Mouse (Mus musculus) embryonic fibroblast, embryonic 13.5 days (primary cell): ENCODE results near the gene Prkaa2. TPM values are rescaled to one million over a fixed set of nuclear protein-coding genes. Genes with fewer than 3 reads are reported as not detected.

Experiments
- H3K27ac ChIP-seq: 2 replicates; pipeline ENCODE4 v1.5.1; 2012; ENCODE audit warnings: low read length, control low read depth, inconsistent platforms; ENCODE audit not compliant: insufficient read depth
- H3K4me1 ChIP-seq: 2 replicates; pipeline ENCODE4 v1.6.1; 2011; ENCODE audit warnings: low read length; ENCODE audit not compliant: control insufficient read depth, insufficient read depth
- H3K4me3 ChIP-seq: 2 replicates; pipeline ENCODE4 v1.5.1; 2011; ENCODE audit warnings: mild to moderate bottlenecking, control low read depth, low read length; ENCODE audit not compliant: insufficient read depth
- CTCF ChIP-seq: IDR thresholded peaks from 2 replicates; pipeline ENCODE4 v1.5.1; 2011; ENCODE audit warnings: mild to moderate bottlenecking, control low read depth, low read length, moderate library complexity, borderline replicate concordance; ENCODE audit not compliant: insufficient read depth
- POLR2A ChIP-seq: IDR thresholded peaks from 2 replicates; pipeline ENCODE4 v1.6.1; 2011; ENCODE audit warnings: low read depth, mild to moderate bottlenecking, control low read depth, low read length, moderate library complexity
- polyA plus RNA-seq: library from polyadenylated mRNA; stranded (reverse); fragments of >200 nt; gene quantifications from 2 replicates; pipeline ENCODE4 v1.2.4, GENCODE M21; 2011; ENCODE audit warnings: low read depth; ENCODE audit not compliant: missing spikeins, insufficient read length

The Prkaa2 gene
- polyA plus RNA-seq, 1 experiment = 1.3 TPM

DNA sequence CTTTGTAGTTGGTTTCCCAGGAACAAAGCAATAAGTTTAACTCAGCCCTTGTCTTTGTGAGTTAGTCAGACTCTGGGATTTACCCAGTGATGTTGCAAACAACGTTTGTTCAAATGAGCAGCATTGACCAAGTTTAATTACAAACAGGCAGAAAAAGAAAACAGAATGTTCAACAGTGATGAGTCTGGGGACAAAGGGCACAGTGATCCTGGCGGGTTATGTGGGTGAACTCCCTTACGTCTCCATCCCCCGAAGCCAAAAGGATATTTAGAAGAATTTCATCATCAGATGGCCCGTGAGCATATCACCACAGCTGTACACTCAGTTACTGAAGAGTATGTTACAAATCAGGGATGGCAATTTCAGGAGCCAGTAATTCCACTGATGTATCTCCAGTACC, 110.0 kb downstream of the Prkaa2 start:
- TF ChIP-seq CTCF (no peak), POLR2A (no peak)
- no peak overlapping the region for H3K27ac ChIP-seq

DNA sequence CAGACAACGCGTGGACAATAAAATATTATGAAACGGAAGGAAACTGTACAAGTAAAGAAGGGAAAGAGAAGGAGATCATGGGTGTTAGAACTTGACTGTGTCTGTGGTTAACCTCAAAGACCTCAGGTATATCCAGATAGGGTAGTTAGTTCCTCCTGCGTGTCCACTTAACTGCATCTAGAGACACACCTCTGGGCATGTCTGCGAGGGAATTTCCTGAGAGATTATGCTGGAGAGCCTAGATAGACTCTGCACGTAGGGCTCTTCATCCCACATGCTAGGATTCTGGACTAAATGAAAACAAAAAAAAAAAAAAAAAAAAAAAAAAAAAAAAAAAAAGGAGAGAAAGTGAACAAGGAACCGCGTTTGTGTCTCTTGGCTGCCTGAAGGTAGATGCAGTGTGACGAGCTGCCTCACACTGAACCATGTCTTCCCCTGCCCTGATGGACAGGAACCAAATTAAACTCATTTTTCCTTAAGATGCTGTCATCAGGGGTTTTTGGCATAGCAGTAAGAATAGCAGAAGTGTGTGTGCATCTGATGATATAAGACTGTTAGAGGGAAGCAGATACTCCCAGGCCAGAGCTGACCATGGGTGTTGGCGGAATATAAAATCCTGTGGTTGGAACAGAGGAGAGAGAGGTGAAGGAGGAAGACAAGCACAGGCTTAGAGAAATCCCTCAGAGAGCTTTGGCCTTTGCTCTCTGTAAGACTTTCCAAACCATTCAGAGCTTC, 116.4 kb downstream of the Prkaa2 start:
- Histone ChIP-seq H3K27ac (no peak overlapping the region), H3K4me1 (no peaks in the 10 kb centered on the region), H3K4me3 (no peak overlapping the region)
- TF ChIP-seq POLR2A (no peak), CTCF (no peak)

More for the DNA sequence above, 110.0 kb downstream of the Prkaa2 start:
- Histone ChIP-seq H3K4me1 (no peaks in the 10 kb centered on the region), H3K4me3 (no peak overlapping the region)

- TF ChIP-seq CTCF (no peak), POLR2A (no peak)
These were observed 117.4 kb downstream of the Prkaa2 start for GRCm38 (mm10) chr4:104992271-104992670.

GRCm38 (mm10) chr4:104990686-104991085, 119.0 kb downstream of the Prkaa2 start:
- TF ChIP-seq POLR2A = no peak
- no peak for TF ChIP-seq CTCF
- Histone ChIP-seq H3K27ac (no peak overlapping the region), H3K4me3 (no peak overlapping the region), H3K4me1 (0 out of 2 replicates have a peak, but pooled peaks cover 2% of the 10 kb centered on the region)

More at GRCm38 (mm10) chr4:104992271-104992670, 117.4 kb downstream of the Prkaa2 start:
- Histone ChIP-seq H3K4me3 (no peak overlapping the region), H3K4me1 (0 out of 2 replicates have a peak, but pooled peaks cover 2% of the 10 kb centered on the region), H3K27ac (no peak overlapping the region)

GRCm38 (mm10) chr4:104990016-104990415, 119.7 kb downstream of the Prkaa2 start:
- H3K4me3 ChIP-seq = no peak overlapping the region
- TF ChIP-seq CTCF (no peak), POLR2A (no peak)
- 0 out of 2 replicates have a peak, but pooled peaks cover 2% of the 10 kb centered on the region for H3K4me1 ChIP-seq
- no peak overlapping the region for H3K27ac ChIP-seq

GRCm38 (mm10) chr4:104988709-104989108, 121.0 kb downstream of the Prkaa2 start:
- H3K4me1 ChIP-seq = 0 out of 2 replicates have a peak, but pooled peaks cover 2% of the 10 kb centered on the region
- no peak for TF ChIP-seq CTCF
- TF ChIP-seq POLR2A = no peak
- no peak overlapping the region for H3K4me3 ChIP-seq
- no peak overlapping the region for H3K27ac ChIP-seq

- H3K27ac ChIP-seq = no peak overlapping the region
- TF ChIP-seq POLR2A = no peak
- no peak for TF ChIP-seq CTCF
- 0 out of 2 replicates have a peak, but pooled peaks cover 2% of the 10 kb centered on the region for H3K4me1 ChIP-seq
- H3K4me3 ChIP-seq = no peak overlapping the region
These were observed 121.6 kb downstream of the Prkaa2 start for GRCm38 (mm10) chr4:104988102-104988501.

DNA sequence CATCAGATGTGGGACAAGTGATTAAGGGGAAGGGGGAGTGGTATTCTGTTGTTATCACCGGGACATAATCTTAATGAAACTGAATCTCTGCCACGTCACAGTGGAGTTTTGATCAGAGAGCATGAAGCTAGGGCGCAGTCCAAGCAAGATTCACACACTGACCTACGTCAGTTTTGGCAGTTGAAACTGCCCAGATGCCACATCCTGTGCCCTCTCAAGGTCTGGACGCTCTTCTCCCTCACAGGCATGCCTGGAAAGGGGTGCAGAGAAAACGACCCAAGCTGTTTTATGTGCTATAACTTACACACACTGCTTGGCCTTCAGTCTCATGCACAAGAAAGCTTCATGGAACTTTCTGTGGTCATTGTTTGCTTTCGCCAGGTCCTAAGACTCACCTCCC, 122.1 kb downstream of the Prkaa2 start:
- Histone ChIP-seq H3K4me3 (no peak overlapping the region), H3K27ac (no peak overlapping the region), H3K4me1 (0 out of 2 replicates have a peak, but pooled peaks cover 2% of the 10 kb centered on the region)
- no peak for TF ChIP-seq CTCF
- no peak for TF ChIP-seq POLR2A

DNA sequence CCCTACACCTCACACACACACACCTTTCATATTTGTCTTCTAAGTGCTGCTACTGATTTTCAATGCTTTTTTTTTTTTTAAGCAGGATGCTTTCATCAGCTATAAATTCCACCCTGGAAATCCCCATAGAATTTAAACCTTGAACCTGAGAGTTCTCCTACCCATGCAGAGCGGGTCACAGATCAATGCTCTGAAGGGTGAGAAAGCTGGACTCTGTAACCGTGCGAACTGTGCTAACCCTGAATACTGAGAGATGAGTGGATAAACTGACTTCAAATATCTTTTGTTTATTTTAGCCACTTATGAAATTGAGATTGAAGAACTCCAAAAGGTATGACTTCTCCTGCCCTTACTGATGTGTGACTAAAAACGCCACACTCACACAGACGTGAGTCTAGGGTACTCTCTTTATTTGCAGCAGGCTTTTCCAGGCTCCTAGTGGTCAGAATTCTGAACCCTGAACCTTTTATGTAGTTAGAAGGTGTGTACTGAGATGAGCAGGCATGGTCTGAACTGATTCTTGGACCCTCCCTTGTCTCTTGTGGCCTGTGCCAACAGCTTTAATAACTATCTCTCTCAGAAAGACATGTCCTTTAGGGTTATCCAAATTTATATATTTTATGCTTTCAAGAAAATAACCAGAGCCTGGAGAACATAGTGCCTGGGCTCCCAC, 123.6 kb downstream of the Prkaa2 start:
- TF ChIP-seq POLR2A (no peak), CTCF (no peak)
- no peak overlapping the region for H3K27ac ChIP-seq
- no peak overlapping the region for H3K4me3 ChIP-seq

More for the DNA sequence above, 123.6 kb downstream of the Prkaa2 start:
- H3K4me1 ChIP-seq = 0 out of 2 replicates have a peak, but pooled peaks cover 2% of the 10 kb centered on the region

Other genes starting within 250 kb of the Prkaa2 start
- not detected in 2 replicates for gene C8a, start 233.5 kb downstream of the Prkaa2 start, polyA plus RNA-seq
- gene Fyb2, start 196.4 kb downstream of the Prkaa2 start, polyA plus RNA-seq = 0.33 and 1.2 TPM in 2 replicates
- 35.6 and 44.4 TPM in 2 replicates for gene Plpp3, start 47.5 kb upstream of the Prkaa2 start, polyA plus RNA-seq